Mouse (Mus musculus): Measurements from ENCODE around the gene Gm3233.
"Not testable (repeated sequence)": the region's sequence is repeated elsewhere in the genome, so short reads cannot be mapped to it uniquely, and the experiment has no call there.

- TF ChIP-seq CTCF, EP300 (IDR thresholded peaks at IDR 0.05; ENCODE audit: low read depth): not testable (repeated sequence)
Measured at GRCm38 (mm10) chr10:77783396-77783795, 23.9 kb upstream of the Gm3233 start.

Measured in liver, embryonic 14.5 days (tissue).